Mouse (Mus musculus): ENCODE measurements around the gene Fbxl15. TPM values are rescaled to one million over a fixed set of nuclear protein-coding genes. Genes with fewer than 3 reads are reported as not detected.

Fbxl15 gene
- total RNA-seq, 2 experiments from 2014 or later = 0.72 to 2.7 TPM

GRCm38 (mm10) chr19:46344710-46345419, 16.9 kb downstream of the Fbxl15 start:
- ATAC-seq (replicated peaks; ENCODE audit: poor library complexity) = no peak

- no peak for ATAC-seq (replicated peaks; ENCODE audit: poor library complexity)
Observed at GRCm38 (mm10) chr19:46347146-46347545, 19.2 kb downstream of the Fbxl15 start.

- no peak for ATAC-seq (replicated peaks; ENCODE audit: poor library complexity)
Observed at GRCm38 (mm10) chr19:46347936-46348668, 20.1 kb downstream of the Fbxl15 start.

GRCm38 (mm10) chr19:46348761-46349458, 20.9 kb downstream of the Fbxl15 start:
- peak; percentile 70 for ATAC-seq (replicated peaks; ENCODE audit: poor library complexity)

- no peak for ATAC-seq (replicated peaks; ENCODE audit: poor library complexity)
Observed at GRCm38 (mm10) chr19:46349550-46349949, 21.6 kb downstream of the Fbxl15 start.

GRCm38 (mm10) chr19:46350168-46350932, 22.4 kb downstream of the Fbxl15 start, which contains the start of gene 2310034G01Rik:
Gene 2310034G01Rik (minus strand): TSS chr19:46350302.
- ATAC-seq (replicated peaks; ENCODE audit: poor library complexity) = peak; percentile 61

- peak; percentile 86 for ATAC-seq (replicated peaks; ENCODE audit: poor library complexity)
Observed at GRCm38 (mm10) chr19:46356701-46357138, 28.7 kb downstream of the Fbxl15 start.

- peak; percentile 74 for ATAC-seq (replicated peaks; ENCODE audit: poor library complexity)
Observed at GRCm38 (mm10) chr19:46357344-46358280, 29.6 kb downstream of the Fbxl15 start.

GRCm38 (mm10) chr19:46358381-46358780, 30.4 kb downstream of the Fbxl15 start:
- peak; percentile 20 for ATAC-seq (replicated peaks; ENCODE audit: poor library complexity)

GRCm38 (mm10) chr19:46362104-46362503, 34.1 kb downstream of the Fbxl15 start:
- no peak for ATAC-seq (replicated peaks; ENCODE audit: poor library complexity)

- ATAC-seq (replicated peaks; ENCODE audit: poor library complexity) = peak; percentile 75
Observed at GRCm38 (mm10) chr19:46363294-46364009, 35.5 kb downstream of the Fbxl15 start.

- ATAC-seq (replicated peaks; ENCODE audit: poor library complexity) = no peak
Observed at GRCm38 (mm10) chr19:46367798-46368590, 40.0 kb downstream of the Fbxl15 start.

GRCm38 (mm10) chr19:46369204-46369603, 41.2 kb downstream of the Fbxl15 start:
- ATAC-seq (replicated peaks; ENCODE audit: poor library complexity) = peak; percentile 95

- ATAC-seq (replicated peaks; ENCODE audit: poor library complexity) = peak; percentile 57
Observed at GRCm38 (mm10) chr19:46374477-46375088, 46.6 kb downstream of the Fbxl15 start.

GRCm38 (mm10) chr19:46375489-46375888, 47.5 kb downstream of the Fbxl15 start:
- ATAC-seq (replicated peaks; ENCODE audit: poor library complexity) = no peak

- no peak for ATAC-seq (replicated peaks; ENCODE audit: poor library complexity)
Observed at GRCm38 (mm10) chr19:46375891-46376290, 47.9 kb downstream of the Fbxl15 start.
